Mouse (Mus musculus): ENCODE data around the gene Zfp169.

DNA sequence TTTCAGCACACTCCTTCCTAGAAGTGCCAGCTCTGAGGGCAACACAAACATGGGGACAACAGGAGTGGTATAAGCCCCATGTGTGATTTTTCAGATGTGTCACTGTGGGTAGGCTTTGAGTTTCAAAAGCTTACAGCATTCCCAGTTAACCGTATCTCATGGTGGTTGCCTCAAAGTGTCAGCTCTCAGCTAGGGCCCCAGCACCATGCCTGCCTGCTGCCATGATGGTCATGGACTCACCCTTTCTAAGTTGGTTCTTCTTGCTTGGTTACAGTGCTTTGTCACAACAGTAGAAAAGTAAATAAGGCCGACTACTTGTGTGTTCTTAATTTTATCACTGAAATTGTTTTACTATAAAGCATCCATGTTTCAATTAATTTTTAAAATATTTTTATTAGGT lies 18.2 kb upstream of the Zfp169 start:
- TF ChIP-seq POLR2A (IDR thresholded peaks at IDR 0.05; ENCODE audit: low read depth, low read length) (no peak), CTCF (IDR thresholded peaks at IDR 0.05; ENCODE audit: extremely low read depth, insufficient read depth, insufficient read length, insufficient replicate concordance) (no peak)
